ENCODE assay signal across 10 mouse cellular contexts in the genomic region with DNA sequence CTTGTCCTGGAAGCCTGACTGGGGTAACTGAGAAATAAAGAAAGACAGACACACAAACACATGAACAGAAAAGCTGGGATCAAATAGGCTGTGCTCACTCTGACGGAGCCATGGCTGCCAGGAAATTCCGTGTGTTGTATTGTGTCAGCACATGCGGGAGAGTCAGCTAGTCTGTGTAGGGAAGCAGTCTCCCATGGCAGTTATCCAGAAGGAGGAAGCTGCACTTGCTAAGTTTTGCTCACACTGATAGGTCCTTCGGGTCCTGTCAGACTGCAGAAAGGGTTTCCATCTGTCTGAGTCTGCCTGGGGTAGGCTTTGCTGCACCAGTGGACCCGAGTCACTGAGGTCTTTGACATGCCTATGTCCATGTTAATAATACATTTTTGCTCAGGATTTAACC.
DNase-seq lines count a peak whose midpoint lies in the region; TF ChIP-seq lines count a peak whose summit lies in the region.
"Had no signal": no experiment of that assay in that cellular context is flagged by ENCODE, and none has a peak within 500 bp of the region (broad histone marks: within the 10 kb centered on the region; RNA-seq: fewer than 3 reads in every experiment).

No protein-coding gene starts in this region.

- H3K79me2 ChIP-seq in heart, adult 2 months (replicated peaks; ENCODE audit: control insufficient read depth, insufficient read depth, low read length), result no peaks in the 10 kb centered on the region

- intact Hi-C loops in heart, adult 2 months (cut with DNase I), result loop anchor here (5.0 kb wide), 1 partner anchor 79 kb away; no protein-coding TSS in a partner anchor

- H3K27ac ChIP-seq in thymus, adult 2 months (ENCODE audit: control insufficient read depth, insufficient read depth, low read length), result peak overlapping the region; percentile 15; the same call in 1 of the 2 replicates
- H3K27ac ChIP-seq in heart, adult 2 months, result no peak overlapping the region
- H3K27ac ChIP-seq: liver, embryonic 13.5 days had no signal

- H3K27me3 ChIP-seq in thymus, adult 2 months (ENCODE audit: control insufficient read depth, insufficient read depth, low read length), result no peaks in the 10 kb centered on the region
- no peaks in the 10 kb centered on the region for H3K27me3 ChIP-seq in heart, adult 2 months (ENCODE audit: control insufficient read depth, insufficient read depth, low read length)
- H3K27me3 ChIP-seq: liver, embryonic 13.5 days had no signal

- TF ChIP-seq CTCF in thymus, adult 2 months (IDR thresholded peaks at IDR 0.05; ENCODE audit: borderline replicate concordance, control insufficient read depth, extremely low read depth, insufficient read depth, low read length, poor library complexity), result no peak
- TF ChIP-seq CTCF in heart, adult 2 months (IDR thresholded peaks at IDR 0.05), result no peak

- no peak for TF ChIP-seq POLR2A in thymus, adult 2 months (IDR thresholded peaks at IDR 0.05; ENCODE audit: control insufficient read depth, extremely low read depth, insufficient read depth, low read length, poor library complexity)
- TF ChIP-seq POLR2A in heart, adult 2 months (IDR thresholded peaks at IDR 0.05; ENCODE audit: insufficient read depth, low read depth, low read length), result no peak

- TF ChIP-seq EP300 in heart, adult 2 months (IDR thresholded peaks at IDR 0.05; ENCODE audit: insufficient read depth, low read depth, low read length), result no peak

- H3K4me3 ChIP-seq in thymus, adult 2 months (ENCODE audit: control insufficient read depth, insufficient read depth, low read length), result no peak overlapping the region
- H3K4me3 ChIP-seq in heart, adult 2 months, result no peak overlapping the region
- H3K4me3 ChIP-seq: liver, embryonic 13.5 days had no signal

- H3K9ac ChIP-seq in heart, adult 2 months (ENCODE audit: low read depth, low read length), result no peak overlapping the region
- H3K9ac ChIP-seq: liver, embryonic 13.5 days had no signal

- 71% methylated on average over 5 of the region's 5 CpGs for WGBS in thymus, adult 2 months
- 31% methylated on average over 5 of the region's 5 CpGs for WGBS in heart, adult 2 months

- no peaks in the 10 kb centered on the region for H3K36me3 ChIP-seq in thymus, adult 2 months (ENCODE audit: control insufficient read depth, insufficient read depth, low read length)
- H3K36me3 ChIP-seq in heart, adult 2 months (ENCODE audit: control insufficient read depth, insufficient read depth, low read length), result no peaks in the 10 kb centered on the region
- H3K36me3 ChIP-seq: G1E; liver, embryonic 13.5 days had no signal

- H3K4me1 ChIP-seq in thymus, adult 2 months (replicated peaks; ENCODE audit: control insufficient read depth, insufficient read depth, low read length), result peaks cover 19% of the 10 kb centered on the region
- peaks cover 3% of the 10 kb centered on the region; the same call in 1 of the 2 replicates for H3K4me1 ChIP-seq in heart, adult 2 months (ENCODE audit: control insufficient read depth, insufficient read depth, low read length)
- H3K4me1 ChIP-seq: liver, embryonic 13.5 days had no signal

- DNase-seq in thymus, adult 2 months, result no peak
- no peak for DNase-seq in thymus, adult 18-20 months
- peak; percentile 32 to 51 for DNase-seq in heart, adult 2 months
- DNase-seq in kidney, postnatal 10 days, result peak; percentile 55
- DNase-seq in skeletal muscle tissue, adult 2 months (ENCODE audit: low read depth, low spot score), result peak; percentile 44
- no peak for DNase-seq in spleen, postnatal 36 days (ENCODE audit: low spot score in 2 of 2)
- no peak for DNase-seq in adrenal gland, adult 18-20 months (ENCODE audit: low spot score in 2 of 2)
- DNase-seq in retina, embryonic 14.5 days (ENCODE audit: low spot score), result no peak
- DNase-seq: liver, embryonic 13.5 days had no signal

Comparison
In these comparisons a context has a peak if more than half of its experiments do, and no peak if none do; other contexts are left out.
1. DNase-seq: peak in heart, adult 2 months (2 of 2), kidney, postnatal 10 days (single experiment) and skeletal muscle tissue, adult 2 months (single experiment); none in thymus, adult 2 months (single experiment), thymus, adult 18-20 months (0 of 2), spleen, postnatal 36 days (0 of 2), adrenal gland, adult 18-20 months (0 of 2) and retina, embryonic 14.5 days (single experiment).